Mouse (Mus musculus) liver, postnatal 0 days (tissue): Measurements from ENCODE around the gene Wdr73.

ENCODE experiments used
- CTCF ChIP-seq: sonication (generic); IDR thresholded peaks from 2 replicates; pipeline ENCODE4 v1.5.1; 2016; ENCODE audit warnings: antibody characterized with exemption, low read depth
- EP300 ChIP-seq: IDR thresholded peaks from 2 replicates; pipeline ENCODE4 v1.6.1; 2016; ENCODE audit warnings: antibody characterized with exemption, low read depth, mild to moderate bottlenecking

GRCm38 (mm10) chr7:80840937-80841336 lies 60.1 kb downstream of the Wdr73 start:
- TF ChIP-seq EP300 (no peak), CTCF (no peak)
